Mouse (Mus musculus): ENCODE data around the gene Ikzf1. TPM values are rescaled to one million over a fixed set of nuclear protein-coding genes. Genes with fewer than 3 reads are reported as not detected.

Gene Ikzf1
- total and polyA plus RNA-seq, 2 experiments from 2014 or later = 1.5 to 4.5 TPM

GRCm38 (mm10) chr11:11751091-11751490 is 66.3 kb downstream of the Ikzf1 start:
- H3K4me3 ChIP-seq (ENCODE audit: low read depth, low read length) = no peak overlapping the region
- TF ChIP-seq CTCF (IDR thresholded peaks at IDR 0.05) = no peak
- H3K36me3 ChIP-seq (ENCODE audit: insufficient read depth, low read length) = no peaks in the 10 kb centered on the region
- WGBS = 91% methylated on average over 5 of the region's 5 CpGs
- DNase-seq (ENCODE audit: low spot score) (no peak), ATAC-seq (ENCODE audit: low FRiP score) (no peak)
- no peaks in the 10 kb centered on the region for H3K27me3 ChIP-seq (ENCODE audit: insufficient read depth, low read length)
- H3K9me3 ChIP-seq (ENCODE audit: low read length) = no peaks in the 10 kb centered on the region
- no peak overlapping the region for H3K4me2 ChIP-seq (ENCODE audit: low read depth, low read length, poor library complexity, severe bottlenecking)
- no peaks in the 10 kb centered on the region for H3K4me1 ChIP-seq (ENCODE audit: insufficient read depth, low read length)
- no peak overlapping the region for H3K27ac ChIP-seq (ENCODE audit: low read depth, low read length)
- H3K9ac ChIP-seq (replicated peaks; ENCODE audit: low read length, poor library complexity, severe bottlenecking) = no peak overlapping the region

- H3K4me1 ChIP-seq (ENCODE audit: insufficient read depth, low read length) = no peaks in the 10 kb centered on the region
- H3K36me3 ChIP-seq (ENCODE audit: insufficient read depth, low read length) = no peaks in the 10 kb centered on the region
- no peak for TF ChIP-seq CTCF (IDR thresholded peaks at IDR 0.05)
- H3K9me3 ChIP-seq (ENCODE audit: low read length) = no peaks in the 10 kb centered on the region
- H3K4me2 ChIP-seq (ENCODE audit: low read depth, low read length, poor library complexity, severe bottlenecking) = no peak overlapping the region
- no peaks in the 10 kb centered on the region for H3K27me3 ChIP-seq (ENCODE audit: insufficient read depth, low read length)
- H3K4me3 ChIP-seq (ENCODE audit: low read depth, low read length) = no peak overlapping the region
- WGBS = 79% methylated on average over 5 of the region's 5 CpGs
- ATAC-seq (ENCODE audit: low FRiP score) (no peak), DNase-seq (ENCODE audit: low spot score) (no peak)
- H3K27ac ChIP-seq (ENCODE audit: low read depth, low read length) = no peak overlapping the region
- H3K9ac ChIP-seq (replicated peaks; ENCODE audit: low read length, poor library complexity, severe bottlenecking) = no peak overlapping the region
These were observed 68.1 kb downstream of the Ikzf1 start for GRCm38 (mm10) chr11:11752859-11753258.

- no peak overlapping the region for H3K4me3 ChIP-seq (ENCODE audit: low read depth, low read length)
- H3K27ac ChIP-seq (ENCODE audit: low read depth, low read length) = no peak overlapping the region
- H3K9ac ChIP-seq (replicated peaks; ENCODE audit: low read length, poor library complexity, severe bottlenecking) = no peak overlapping the region
- H3K4me2 ChIP-seq (ENCODE audit: low read depth, low read length, poor library complexity, severe bottlenecking) = no peak overlapping the region
- WGBS = 80% methylated on average over 6 of the region's 6 CpGs
- H3K27me3 ChIP-seq (ENCODE audit: insufficient read depth, low read length) = no peaks in the 10 kb centered on the region
- TF ChIP-seq CTCF (IDR thresholded peaks at IDR 0.05) = no peak
- ATAC-seq (ENCODE audit: low FRiP score) = no peak
- no peaks in the 10 kb centered on the region for H3K36me3 ChIP-seq (ENCODE audit: insufficient read depth, low read length)
- H3K4me1 ChIP-seq (ENCODE audit: insufficient read depth, low read length) = no peaks in the 10 kb centered on the region
- H3K9me3 ChIP-seq (ENCODE audit: low read length) = no peaks in the 10 kb centered on the region
- no peak for DNase-seq (ENCODE audit: low spot score)
These were observed 73.3 kb downstream of the Ikzf1 start for GRCm38 (mm10) chr11:11758121-11758520.

GRCm38 (mm10) chr11:11758883-11759282 is 74.1 kb downstream of the Ikzf1 start:
- no peaks in the 10 kb centered on the region for H3K9me3 ChIP-seq (ENCODE audit: low read length)
- H3K4me1 ChIP-seq (ENCODE audit: insufficient read depth, low read length) = no peaks in the 10 kb centered on the region
- H3K9ac ChIP-seq (replicated peaks; ENCODE audit: low read length, poor library complexity, severe bottlenecking) = no peak overlapping the region
- ATAC-seq (ENCODE audit: low FRiP score) (no peak), DNase-seq (ENCODE audit: low spot score) (peak; percentile 2)
- H3K27ac ChIP-seq (ENCODE audit: low read depth, low read length) = no peak overlapping the region
- H3K36me3 ChIP-seq (ENCODE audit: insufficient read depth, low read length) = no peaks in the 10 kb centered on the region
- TF ChIP-seq CTCF (IDR thresholded peaks at IDR 0.05) = no peak
- no peaks in the 10 kb centered on the region for H3K27me3 ChIP-seq (ENCODE audit: insufficient read depth, low read length)
- H3K4me3 ChIP-seq (ENCODE audit: low read depth, low read length) = no peak overlapping the region
- WGBS = 100% methylated on average over 1 of the region's 1 CpGs
- no peak overlapping the region for H3K4me2 ChIP-seq (ENCODE audit: low read depth, low read length, poor library complexity, severe bottlenecking)

- TF ChIP-seq CTCF (IDR thresholded peaks at IDR 0.05) = no peak
- Histone ChIP-seq H3K36me3 (ENCODE audit: insufficient read depth, low read length) (no peaks in the 10 kb centered on the region), H3K27me3 (ENCODE audit: insufficient read depth, low read length) (no peaks in the 10 kb centered on the region), H3K9me3 (ENCODE audit: low read length) (no peaks in the 10 kb centered on the region), H3K4me1 (ENCODE audit: insufficient read depth, low read length) (no peaks in the 10 kb centered on the region), H3K27ac (ENCODE audit: low read depth, low read length) (no peak overlapping the region), H3K4me3 (ENCODE audit: low read depth, low read length) (no peak overlapping the region), H3K9ac (replicated peaks; ENCODE audit: low read length, poor library complexity, severe bottlenecking) (no peak overlapping the region), H3K4me2 (ENCODE audit: low read depth, low read length, poor library complexity, severe bottlenecking) (no peak overlapping the region)
- no peak for ATAC-seq (ENCODE audit: low FRiP score)
- WGBS = 81% methylated on average over 4 of the region's 4 CpGs
- DNase-seq (ENCODE audit: low spot score) = no peak
These were observed 78.4 kb downstream of the Ikzf1 start for GRCm38 (mm10) chr11:11763211-11763666.

- no peak for ATAC-seq (ENCODE audit: low FRiP score)
- Histone ChIP-seq H3K27ac (ENCODE audit: low read depth, low read length) (no peak overlapping the region), H3K4me3 (ENCODE audit: low read depth, low read length) (no peak overlapping the region), H3K9ac (replicated peaks; ENCODE audit: low read length, poor library complexity, severe bottlenecking) (no peak overlapping the region), H3K4me1 (ENCODE audit: insufficient read depth, low read length) (no peaks in the 10 kb centered on the region), H3K9me3 (ENCODE audit: low read length) (no peaks in the 10 kb centered on the region), H3K4me2 (ENCODE audit: low read depth, low read length, poor library complexity, severe bottlenecking) (no peak overlapping the region), H3K27me3 (ENCODE audit: insufficient read depth, low read length) (no peaks in the 10 kb centered on the region), H3K36me3 (ENCODE audit: insufficient read depth, low read length) (no peaks in the 10 kb centered on the region)
- WGBS = 73% methylated on average over 1 of the region's 1 CpGs
- no peak for DNase-seq (ENCODE audit: low spot score)
- TF ChIP-seq CTCF (IDR thresholded peaks at IDR 0.05) = no peak
These were observed 80.6 kb downstream of the Ikzf1 start for GRCm38 (mm10) chr11:11765414-11765813.
